Mouse (Mus musculus): ENCODE results near the gene Grb2. TPM values are rescaled to one million over a fixed set of nuclear protein-coding genes. Genes with fewer than 3 reads are reported as not detected.

Grb2 gene
- polyA plus RNA-seq, 1 experiment, result 3.8 TPM

GRCm38 (mm10) chr11:115684877-115685276, 23.5 kb downstream of the Grb2 start:
- no peak overlapping the region for H3K4me3 ChIP-seq (replicated peaks)
- peaks cover 28% of the 10 kb centered on the region for H3K4me1 ChIP-seq (ENCODE audit: control insufficient read depth)
- peaks cover 54% of the 10 kb centered on the region for H3K36me3 ChIP-seq (ENCODE audit: control insufficient read depth)
- no peak for TF ChIP-seq TAL1 (IDR thresholded peaks at IDR 0.05; ENCODE audit: low read length)
- TF ChIP-seq GATA1 (IDR thresholded peaks at IDR 0.05; ENCODE audit: low read length), result no peak
- H3K9me3 ChIP-seq (ENCODE audit: control insufficient read depth, low read length), result no peaks in the 10 kb centered on the region
- H3K27me3 ChIP-seq (ENCODE audit: control insufficient read depth), result no peaks in the 10 kb centered on the region

- TF ChIP-seq GATA1 (IDR thresholded peaks at IDR 0.05; ENCODE audit: low read length) (no peak), TAL1 (IDR thresholded peaks at IDR 0.05; ENCODE audit: low read length) (no peak)
- no peaks in the 10 kb centered on the region for H3K27me3 ChIP-seq (ENCODE audit: control insufficient read depth)
- H3K36me3 ChIP-seq (ENCODE audit: control insufficient read depth), result peaks cover 51% of the 10 kb centered on the region
- H3K4me1 ChIP-seq (ENCODE audit: control insufficient read depth), result peaks cover 27% of the 10 kb centered on the region
- H3K9me3 ChIP-seq (ENCODE audit: control insufficient read depth, low read length), result no peaks in the 10 kb centered on the region
- no peak overlapping the region for H3K4me3 ChIP-seq (replicated peaks)
Observed at GRCm38 (mm10) chr11:115683326-115683725, 25.1 kb downstream of the Grb2 start.

GRCm38 (mm10) chr11:115682411-115682810, 26.0 kb downstream of the Grb2 start:
- H3K4me1 ChIP-seq (ENCODE audit: control insufficient read depth), result peaks cover 24% of the 10 kb centered on the region
- TF ChIP-seq GATA1 (IDR thresholded peaks at IDR 0.05; ENCODE audit: low read length), result no peak
- TF ChIP-seq TAL1 (IDR thresholded peaks at IDR 0.05; ENCODE audit: low read length), result no peak
- peaks cover 47% of the 10 kb centered on the region for H3K36me3 ChIP-seq (ENCODE audit: control insufficient read depth)
- H3K4me3 ChIP-seq (replicated peaks), result no peak overlapping the region
- H3K9me3 ChIP-seq (ENCODE audit: control insufficient read depth, low read length), result no peaks in the 10 kb centered on the region
- H3K27me3 ChIP-seq (ENCODE audit: control insufficient read depth), result no peaks in the 10 kb centered on the region

GRCm38 (mm10) chr11:115679554-115680238, 28.7 kb downstream of the Grb2 start:
- Histone ChIP-seq H3K27me3 (ENCODE audit: control insufficient read depth) (no peaks in the 10 kb centered on the region), H3K36me3 (ENCODE audit: control insufficient read depth) (peaks cover 50% of the 10 kb centered on the region), H3K9me3 (ENCODE audit: control insufficient read depth, low read length) (no peaks in the 10 kb centered on the region), H3K4me3 (replicated peaks) (no peak overlapping the region), H3K4me1 (ENCODE audit: control insufficient read depth) (peaks cover 12% of the 10 kb centered on the region)
- no peak for TF ChIP-seq GATA1 (IDR thresholded peaks at IDR 0.05; ENCODE audit: low read length)
- no peak for TF ChIP-seq TAL1 (IDR thresholded peaks at IDR 0.05; ENCODE audit: low read length)

- Histone ChIP-seq H3K36me3 (ENCODE audit: control insufficient read depth) (peaks cover 46% of the 10 kb centered on the region), H3K4me1 (ENCODE audit: control insufficient read depth) (peaks cover 20% of the 10 kb centered on the region), H3K27me3 (ENCODE audit: control insufficient read depth) (no peaks in the 10 kb centered on the region), H3K9me3 (ENCODE audit: control insufficient read depth, low read length) (no peaks in the 10 kb centered on the region), H3K4me3 (replicated peaks) (no peak overlapping the region)
- TF ChIP-seq TAL1 (IDR thresholded peaks at IDR 0.05; ENCODE audit: low read length) (no peak), GATA1 (IDR thresholded peaks at IDR 0.05; ENCODE audit: low read length) (no peak)
Observed at GRCm38 (mm10) chr11:115678861-115679260, 29.5 kb downstream of the Grb2 start.

- Histone ChIP-seq H3K9me3 (ENCODE audit: control insufficient read depth, low read length) (no peaks in the 10 kb centered on the region), H3K4me1 (ENCODE audit: control insufficient read depth) (peaks cover 24% of the 10 kb centered on the region), H3K27me3 (ENCODE audit: control insufficient read depth) (no peaks in the 10 kb centered on the region), H3K4me3 (replicated peaks) (no peak overlapping the region), H3K36me3 (ENCODE audit: control insufficient read depth) (peaks cover 32% of the 10 kb centered on the region)
- no peak for TF ChIP-seq TAL1 (IDR thresholded peaks at IDR 0.05; ENCODE audit: low read length)
Observed at GRCm38 (mm10) chr11:115677511-115677910, 30.9 kb downstream of the Grb2 start.

GRCm38 (mm10) chr11:115676738-115677137, 31.7 kb downstream of the Grb2 start:
- Histone ChIP-seq H3K4me1 (ENCODE audit: control insufficient read depth) (peaks cover 23% of the 10 kb centered on the region), H3K36me3 (ENCODE audit: control insufficient read depth) (peaks cover 24% of the 10 kb centered on the region)

GRCm38 (mm10) chr11:115674235-115674865, 34.0 kb downstream of the Grb2 start:
- Histone ChIP-seq H3K36me3 (ENCODE audit: control insufficient read depth) (peaks cover 18% of the 10 kb centered on the region), H3K27me3 (ENCODE audit: control insufficient read depth) (no peaks in the 10 kb centered on the region), H3K4me3 (replicated peaks) (no peak overlapping the region), H3K9me3 (ENCODE audit: control insufficient read depth, low read length) (no peaks in the 10 kb centered on the region), H3K4me1 (ENCODE audit: control insufficient read depth) (peaks cover 32% of the 10 kb centered on the region)
- no peak for TF ChIP-seq GATA1 (IDR thresholded peaks at IDR 0.05; ENCODE audit: low read length)
- TF ChIP-seq TAL1 (IDR thresholded peaks at IDR 0.05; ENCODE audit: low read length), result no peak

More at GRCm38 (mm10) chr11:115676738-115677137, 31.7 kb downstream of the Grb2 start:
- H3K27me3 ChIP-seq (ENCODE audit: control insufficient read depth), result no peaks in the 10 kb centered on the region
- H3K9me3 ChIP-seq (ENCODE audit: control insufficient read depth, low read length), result no peaks in the 10 kb centered on the region
- TF ChIP-seq GATA1 (IDR thresholded peaks at IDR 0.05; ENCODE audit: low read length) (no peak), TAL1 (IDR thresholded peaks at IDR 0.05; ENCODE audit: low read length) (no peak)
- H3K4me3 ChIP-seq (replicated peaks), result no peak overlapping the region

- TF ChIP-seq TAL1 (IDR thresholded peaks at IDR 0.05; ENCODE audit: low read length) (no peak), GATA1 (IDR thresholded peaks at IDR 0.05; ENCODE audit: low read length) (no peak)
- Histone ChIP-seq H3K9me3 (ENCODE audit: control insufficient read depth, low read length) (no peaks in the 10 kb centered on the region), H3K4me1 (ENCODE audit: control insufficient read depth) (peaks cover 32% of the 10 kb centered on the region), H3K27me3 (ENCODE audit: control insufficient read depth) (no peaks in the 10 kb centered on the region), H3K36me3 (ENCODE audit: control insufficient read depth) (peaks cover 16% of the 10 kb centered on the region), H3K4me3 (replicated peaks) (no peak overlapping the region)
Observed at GRCm38 (mm10) chr11:115673471-115674234, 34.7 kb downstream of the Grb2 start.
